Mouse (Mus musculus) forebrain, embryonic 13.5 days (tissue): Measurements from ENCODE around the gene 1700017N19Rik. TPM values are rescaled to one million over a fixed set of nuclear protein-coding genes. Genes with fewer than 3 reads are reported as not detected.
A peak's percentile ranks its signal among the peaks of the same experiment; 100 is the strongest.
"Not testable (repeated sequence)": the region's sequence is repeated elsewhere in the genome, so short reads cannot be mapped to it uniquely, and the experiment has no call there.

Experiments
- ATAC-seq: fragments of 200-750 bp; cut with Nextera tagmentation; 2 replicates; pipeline ENCODE4 v1.8.0; 2017
- H3K27ac ChIP-seq: fragments of 300-500 bp; sonication (generic); 2 replicates; pipeline ENCODE4 v1.5.1; 2015; ENCODE audit warnings: inconsistent platforms, mild to moderate bottlenecking, moderate library complexity
- H3K27me3 ChIP-seq: fragments of 300-500 bp; sonication (generic); 2 replicates; pipeline ENCODE4 v1.6.1; 2015; ENCODE audit warnings: mild to moderate bottlenecking, inconsistent platforms
- H3K36me3 ChIP-seq: fragments of 300-500 bp; sonication (generic); 2 replicates; pipeline ENCODE4 v1.6.1; 2015; ENCODE audit warnings: mild to moderate bottlenecking, inconsistent platforms; ENCODE audit not compliant: poor library complexity, severe bottlenecking
- H3K4me1 ChIP-seq: fragments of 300-500 bp; sonication (generic); 2 replicates; pipeline ENCODE4 v1.6.1; 2015; ENCODE audit warnings: inconsistent platforms
- H3K4me2 ChIP-seq: fragments of 300-500 bp; sonication (generic); 2 replicates; pipeline ENCODE4 v1.6.1; 2015; ENCODE audit warnings: inconsistent platforms, mild to moderate bottlenecking, moderate library complexity
- H3K4me3 ChIP-seq: fragments of 300-500 bp; sonication (generic); 2 replicates; pipeline ENCODE4 v1.5.1; 2015; ENCODE audit warnings: mild to moderate bottlenecking, inconsistent platforms
- H3K9ac ChIP-seq: fragments of 300-500 bp; sonication (generic); 2 replicates; pipeline ENCODE4 v1.6.1; 2015; ENCODE audit warnings: mild to moderate bottlenecking, inconsistent platforms
- H3K9me3 ChIP-seq: fragments of 300-500 bp; sonication (generic); replicated peaks from 2 replicates; pipeline ENCODE4 v1.6.1; 2016; ENCODE audit warnings: inconsistent platforms
- WGBS: fragments of 180-500 bp; shearing (Covaris S2); methylation state at CpG from one replicate; pipeline ENCODE4 v1.1.7; 2015; 5-methylcytosine and 5-hydroxymethylcytosine counted together
- polyA plus RNA-seq: library from polyadenylated mRNA; unstranded; fragments of >200 nt; fragmentation: Nextera tagmentation; extraction: Ambion mirVana; gene quantifications from 2 replicates; pipeline ENCODE4 v1.2.1, GENCODE M21; 2015

1700017N19Rik gene
- polyA plus RNA-seq = not detected in 2 replicates

DNA sequence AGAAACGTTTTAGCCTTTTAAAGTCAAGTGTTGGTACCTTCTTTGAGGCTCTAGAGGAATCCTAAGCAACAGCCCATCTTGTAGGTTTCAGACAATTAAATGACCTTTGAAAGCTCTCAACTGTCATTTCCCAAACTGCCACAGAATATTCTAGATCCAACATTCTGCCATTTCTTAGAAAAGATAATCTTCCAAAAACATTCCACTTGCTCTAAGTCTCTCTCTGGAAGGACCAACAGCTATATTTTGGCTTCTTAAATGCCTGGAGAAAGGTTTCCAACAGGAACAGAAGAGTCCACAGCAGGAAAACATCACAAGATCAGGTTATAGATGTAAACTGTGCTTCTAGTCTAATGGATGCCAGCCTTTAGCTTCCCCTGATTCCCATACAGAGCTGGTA lies at the start of gene 1700017N19Rik, which contains the start of gene 4930430F08Rik:
TSS of gene 1700017N19Rik (plus strand) at position 162 of the 400 bp plus-strand sequence.
TSS of gene 4930430F08Rik (minus strand) at position 101 of the 400 bp plus-strand sequence.
- no peaks in the 10 kb centered on the region for H3K27me3 ChIP-seq
- 81% methylated on average over 1 of the region's 1 CpGs for WGBS
- H3K4me1 ChIP-seq = peaks cover 8% of the 10 kb centered on the region; the same call in 1 of the 2 replicates
- H3K9ac ChIP-seq = no peak within 1 kb of the TSS
- ATAC-seq = no peak
- no peaks in the 10 kb centered on the region for H3K36me3 ChIP-seq
- H3K27ac ChIP-seq = no peak within 1 kb of the TSS
- no peaks in the 10 kb centered on the region for H3K9me3 ChIP-seq
- H3K4me3 ChIP-seq = peak within 1 kb of the TSS; percentile 68
- H3K4me2 ChIP-seq = peak within 1 kb of the TSS; percentile 70

DNA sequence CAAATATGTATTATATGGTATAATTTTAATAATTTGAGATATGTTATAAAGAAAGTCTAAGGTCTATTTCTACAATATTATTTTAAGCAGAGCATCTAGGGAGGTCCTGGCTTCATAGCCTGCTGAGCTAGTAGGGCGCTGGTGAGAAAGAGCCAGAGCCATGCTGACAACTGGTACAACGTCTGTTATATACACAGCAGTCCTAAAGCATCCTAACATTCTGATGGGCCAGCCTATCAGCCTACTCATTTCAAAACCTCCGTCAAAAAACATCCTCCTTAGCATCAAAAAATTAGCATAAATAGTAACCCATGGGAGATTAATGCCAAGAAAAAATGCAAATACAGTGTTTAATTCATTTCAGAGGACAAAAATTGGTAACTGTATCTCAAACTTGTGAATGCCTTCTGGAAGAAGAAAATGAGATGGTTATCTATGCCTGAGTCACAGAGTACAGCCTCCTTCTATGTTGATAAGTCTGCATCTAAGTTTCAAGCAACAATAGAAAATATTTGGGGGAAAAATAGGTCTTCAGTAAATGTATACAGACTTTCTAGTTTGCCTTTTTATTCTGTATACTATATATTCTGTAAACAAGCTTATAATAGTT lies 33.6 kb upstream of the 1700017N19Rik start:
- peak; percentile 83 for ATAC-seq
- 79% methylated on average over 3 of the region's 3 CpGs for WGBS
- Histone ChIP-seq H3K9me3 (no peaks in the 10 kb centered on the region), H3K36me3 (peaks cover 19% of the 10 kb centered on the region), H3K9ac (no peak overlapping the region), H3K27me3 (no peaks in the 10 kb centered on the region), H3K4me1 (no peaks in the 10 kb centered on the region), H3K4me2 (no peak overlapping the region), H3K4me3 (no peak overlapping the region), H3K27ac (no peak overlapping the region)

DNA sequence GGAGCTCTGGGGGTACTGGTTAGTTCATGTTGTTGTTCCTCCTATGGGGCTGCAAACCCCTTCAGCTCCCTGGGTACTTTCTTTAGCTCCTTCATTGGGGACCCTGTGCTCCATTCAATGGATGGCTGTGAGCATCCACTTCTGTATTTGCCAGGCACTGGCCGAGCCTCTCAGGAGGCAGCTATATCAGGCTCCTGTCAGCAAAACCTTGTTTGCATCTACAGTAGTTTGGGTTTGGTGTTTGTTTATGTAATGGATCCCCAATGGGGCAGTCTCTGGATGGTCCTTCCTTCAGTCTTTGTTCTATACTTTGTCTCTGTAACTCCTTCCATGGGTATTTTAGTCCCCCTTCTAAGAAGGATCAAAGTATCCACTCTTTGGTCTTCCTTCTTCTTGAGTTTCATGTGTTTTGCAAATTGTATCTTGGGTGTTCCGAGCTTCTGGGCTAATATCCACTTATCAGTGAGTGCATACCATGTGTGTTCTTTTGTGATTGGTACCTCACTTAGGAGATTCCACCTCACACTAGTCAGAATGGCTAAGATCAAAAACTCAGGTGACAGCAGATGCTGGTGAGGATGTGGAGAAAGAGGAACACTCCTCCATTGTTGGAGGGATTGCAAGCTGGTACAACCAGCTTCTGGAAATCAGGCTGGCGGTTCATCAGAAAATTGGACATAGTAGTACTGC lies 29.9 kb upstream of the 1700017N19Rik start:
- ATAC-seq, H3K27ac ChIP-seq, H3K9ac ChIP-seq, H3K4me2 ChIP-seq, H3K4me1 ChIP-seq, H3K9me3 ChIP-seq, H3K27me3 ChIP-seq, H3K4me3 ChIP-seq: not testable (repeated sequence)
- WGBS = over 99% methylated on average over 3 of the region's 3 CpGs
- peaks cover 22% of the 10 kb centered on the region for H3K36me3 ChIP-seq

DNA sequence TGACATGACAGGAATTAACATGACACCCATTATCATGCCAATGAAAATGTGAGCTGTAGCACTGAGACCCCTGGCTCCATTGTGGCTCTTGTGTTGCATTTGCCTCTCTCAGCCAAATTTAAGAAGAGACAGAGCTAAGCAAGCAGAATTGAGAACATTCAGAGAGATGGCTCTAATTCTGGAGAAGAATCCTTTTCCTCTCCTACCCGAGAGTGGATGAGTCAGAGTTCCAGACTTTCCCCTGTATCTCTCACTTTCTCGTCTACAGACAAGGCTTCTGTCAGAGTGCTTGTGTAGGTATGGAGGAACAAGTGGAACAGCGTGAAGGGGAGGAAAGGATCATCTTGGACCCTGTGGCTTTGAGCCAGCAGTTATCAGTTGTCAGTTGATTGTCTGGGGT lies 26.2 kb upstream of the 1700017N19Rik start:
- no peak overlapping the region for H3K4me2 ChIP-seq
- peaks cover 39% of the 10 kb centered on the region for H3K36me3 ChIP-seq
- no peak overlapping the region for H3K27ac ChIP-seq
- H3K27me3 ChIP-seq = no peaks in the 10 kb centered on the region
- WGBS = 85% methylated on average over 3 of the region's 3 CpGs
- no peak overlapping the region for H3K9ac ChIP-seq
- ATAC-seq = no peak
- H3K9me3 ChIP-seq = no peaks in the 10 kb centered on the region
- H3K4me1 ChIP-seq = no peaks in the 10 kb centered on the region
- H3K4me3 ChIP-seq = no peak overlapping the region

DNA sequence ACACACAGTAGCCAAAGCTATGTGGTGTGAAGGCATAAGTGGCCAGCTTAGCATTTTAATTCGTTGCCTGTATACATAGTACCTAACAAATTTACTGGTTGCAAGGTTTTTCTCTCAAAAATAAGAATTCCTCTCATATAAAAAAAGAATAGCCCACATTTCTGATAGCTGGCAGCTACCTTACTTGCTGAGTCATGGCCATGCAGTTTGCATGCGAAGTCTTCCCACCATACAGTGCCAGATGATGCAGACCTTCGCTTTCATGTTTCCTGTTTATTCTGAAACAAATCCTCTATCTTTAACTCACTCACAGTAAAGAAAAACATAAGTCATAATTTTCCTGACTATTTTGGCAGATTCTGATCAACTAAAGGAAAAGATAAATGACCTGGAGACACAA lies 18.6 kb upstream of the 1700017N19Rik start:
- no peaks in the 10 kb centered on the region for H3K27me3 ChIP-seq
- H3K27ac ChIP-seq = no peak overlapping the region
- H3K9me3 ChIP-seq = no peaks in the 10 kb centered on the region
- H3K36me3 ChIP-seq = peaks cover 49% of the 10 kb centered on the region
- H3K9ac ChIP-seq = no peak overlapping the region
- no peak overlapping the region for H3K4me3 ChIP-seq
- ATAC-seq = no peak
- WGBS = 95% methylated on average over 3 of the region's 3 CpGs
- no peak overlapping the region for H3K4me2 ChIP-seq
- H3K4me1 ChIP-seq = no peaks in the 10 kb centered on the region

DNA sequence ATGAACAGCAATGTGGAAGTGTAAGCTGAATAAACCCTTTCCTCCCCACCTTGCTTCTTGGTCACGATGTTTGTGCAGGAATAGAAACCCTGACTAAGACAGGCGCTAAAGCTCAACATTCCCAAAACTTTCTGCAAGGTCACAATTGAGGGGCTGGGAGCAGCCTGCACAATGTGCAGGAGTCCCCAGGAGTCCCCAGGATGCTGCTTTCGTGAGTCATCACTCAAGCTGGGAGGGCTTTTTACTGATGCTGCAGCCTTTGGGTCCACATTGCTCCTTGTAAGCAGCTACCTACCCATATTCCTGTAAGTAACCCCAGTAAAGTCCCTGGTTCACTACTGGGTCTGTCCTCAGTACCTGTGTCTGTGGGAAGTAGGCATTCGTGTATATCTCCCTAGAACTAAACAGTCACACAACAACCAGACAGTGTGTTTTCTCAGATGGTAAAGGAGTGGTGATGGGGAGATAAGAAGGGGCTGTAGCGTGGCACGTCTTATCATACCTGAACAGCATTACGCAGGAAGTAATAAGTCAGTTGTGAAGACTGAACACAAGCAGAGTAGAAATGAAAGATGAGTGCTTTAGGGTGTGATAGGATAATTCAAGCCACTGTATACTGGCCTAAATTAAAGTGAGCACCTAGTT lies 15.7 kb upstream of the 1700017N19Rik start:
- Histone ChIP-seq H3K4me3 (no peak overlapping the region), H3K9ac (no peak overlapping the region), H3K27ac (no peak overlapping the region), H3K4me2 (no peak overlapping the region), H3K9me3 (no peaks in the 10 kb centered on the region), H3K4me1 (no peaks in the 10 kb centered on the region), H3K36me3 (peaks cover 46% of the 10 kb centered on the region), H3K27me3 (no peaks in the 10 kb centered on the region)
- 94% methylated on average over 7 of the region's 7 CpGs for WGBS
- ATAC-seq = no peak

DNA sequence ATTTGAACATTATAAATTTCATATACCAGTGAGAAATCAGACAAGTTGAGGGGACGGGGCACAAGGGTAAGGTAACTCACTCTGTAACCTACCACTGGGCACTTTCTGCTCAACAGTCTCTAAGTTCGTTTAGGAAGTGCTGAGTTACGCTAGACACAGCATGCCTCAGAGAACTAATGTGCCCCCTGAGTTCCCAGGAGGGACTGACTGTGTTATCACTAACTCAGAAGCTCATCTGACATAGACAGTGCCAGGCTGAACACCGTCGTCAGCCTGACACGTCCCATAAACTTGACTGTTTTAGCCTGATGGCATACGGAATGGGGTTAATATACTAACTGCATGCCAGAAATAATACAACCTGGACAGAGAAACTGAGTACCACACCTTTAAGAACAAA lies 15.0 kb upstream of the 1700017N19Rik start:
- H3K4me1 ChIP-seq = no peaks in the 10 kb centered on the region
- no peaks in the 10 kb centered on the region for H3K9me3 ChIP-seq
- no peaks in the 10 kb centered on the region for H3K27me3 ChIP-seq
- no peak overlapping the region for H3K9ac ChIP-seq
- 93% methylated on average over 7 of the region's 7 CpGs for WGBS
- no peak overlapping the region for H3K4me3 ChIP-seq
- no peak for ATAC-seq
- H3K27ac ChIP-seq = no peak overlapping the region
- H3K4me2 ChIP-seq = no peak overlapping the region
- H3K36me3 ChIP-seq = peaks cover 45% of the 10 kb centered on the region

DNA sequence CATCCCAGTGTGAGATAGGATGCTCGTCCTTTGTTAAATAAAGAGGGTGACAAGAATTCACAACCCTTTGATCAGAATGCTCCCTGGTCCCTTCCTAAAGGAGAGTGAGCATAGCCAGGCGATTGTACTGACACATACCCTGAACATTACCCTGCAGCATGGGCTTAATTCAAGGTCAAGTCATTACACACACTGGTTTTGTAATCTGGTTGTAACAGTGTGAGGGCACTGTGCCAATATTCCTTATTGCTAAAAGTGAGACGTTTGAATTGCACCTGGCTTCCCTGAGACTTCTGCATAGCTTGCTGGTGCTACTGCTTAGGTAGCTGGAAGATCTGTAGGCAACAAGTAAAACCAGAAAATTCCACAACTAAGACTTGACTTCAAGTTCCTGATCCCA lies 6.1 kb upstream of the 1700017N19Rik start:
- H3K4me2 ChIP-seq = no peak overlapping the region

DNA sequence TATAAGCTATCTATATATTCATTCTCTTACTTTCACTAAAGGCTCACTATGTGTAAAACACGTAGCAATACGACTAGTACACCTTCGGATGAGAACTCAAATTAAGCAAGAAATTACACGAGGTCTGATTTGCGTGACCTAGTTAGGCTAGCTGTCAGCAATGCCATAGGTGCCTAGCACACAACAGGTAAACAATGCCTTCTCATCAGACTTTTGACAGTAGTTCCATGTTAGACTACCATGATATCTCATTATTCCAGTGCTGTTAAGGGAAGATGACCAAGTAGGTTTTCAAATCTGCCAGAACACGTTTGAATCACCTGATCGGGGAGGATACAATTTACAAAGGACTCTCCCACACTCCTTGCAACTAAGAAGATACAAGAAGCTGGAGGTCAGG lies 1.8 kb upstream of the 1700017N19Rik start:
- ATAC-seq = peak; percentile 4; the same call in 1 of the 2 replicates
- H3K27me3 ChIP-seq = no peaks in the 10 kb centered on the region
- WGBS = 45% methylated on average over 7 of the region's 7 CpGs
- H3K27ac ChIP-seq = no peak overlapping the region; the same call in 1 of the 2 replicates
- H3K36me3 ChIP-seq = peaks cover 5% of the 10 kb centered on the region; the same call in 1 of the 2 replicates
- H3K4me3 ChIP-seq = peak overlapping the region; percentile 68
- peaks cover 8% of the 10 kb centered on the region; the same call in 1 of the 2 replicates for H3K4me1 ChIP-seq
- H3K9me3 ChIP-seq = no peaks in the 10 kb centered on the region
- H3K9ac ChIP-seq = peak overlapping the region; percentile 76
- peak overlapping the region; percentile 70 for H3K4me2 ChIP-seq

More for the DNA sequence above, 6.1 kb upstream of the 1700017N19Rik start:
- no peak overlapping the region for H3K9ac ChIP-seq
- H3K27me3 ChIP-seq = no peaks in the 10 kb centered on the region
- 86% methylated on average over 3 of the region's 3 CpGs for WGBS
- ATAC-seq = no peak
- no peak overlapping the region for H3K27ac ChIP-seq
- no peaks in the 10 kb centered on the region for H3K9me3 ChIP-seq
- no peak overlapping the region for H3K4me3 ChIP-seq
- peaks cover 5% of the 10 kb centered on the region; the same call in 1 of the 2 replicates for H3K36me3 ChIP-seq
- peaks cover 8% of the 10 kb centered on the region; the same call in 1 of the 2 replicates for H3K4me1 ChIP-seq

DNA sequence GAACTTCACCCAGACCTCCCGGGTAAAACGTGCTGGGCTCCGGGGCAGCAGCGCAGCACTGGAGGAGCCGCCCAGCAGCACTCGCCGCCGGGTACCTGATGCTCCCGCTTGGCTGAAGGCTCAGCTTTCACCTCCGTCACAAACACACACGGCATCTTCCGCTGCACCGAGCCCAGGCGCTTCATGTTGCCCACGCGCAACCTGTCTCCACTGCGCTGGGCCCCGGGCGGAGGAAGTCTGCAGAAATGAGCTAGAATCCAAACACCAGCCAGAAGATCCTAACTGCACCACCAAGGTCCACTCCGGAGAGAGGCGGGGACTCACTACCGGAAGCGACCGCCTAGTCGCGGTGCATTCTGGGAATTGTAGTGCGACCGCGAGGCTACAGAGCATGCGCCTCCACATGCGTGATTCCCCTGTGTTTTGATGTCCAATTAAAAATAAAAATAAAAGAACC lies 1.3 kb upstream of the 1700017N19Rik start:
- peak overlapping the region; percentile 68 for H3K4me3 ChIP-seq
- H3K9me3 ChIP-seq = no peaks in the 10 kb centered on the region
- peak; percentile 99 for ATAC-seq
- no peak overlapping the region; the same call in 1 of the 2 replicates for H3K27ac ChIP-seq
- H3K4me1 ChIP-seq = peaks cover 8% of the 10 kb centered on the region; the same call in 1 of the 2 replicates
- under 1% methylated on average over 31 of the region's 31 CpGs for WGBS
- peak overlapping the region; percentile 70 for H3K4me2 ChIP-seq
- H3K9ac ChIP-seq = peak overlapping the region; percentile 76
- peaks cover 5% of the 10 kb centered on the region; the same call in 1 of the 2 replicates for H3K36me3 ChIP-seq
- H3K27me3 ChIP-seq = no peaks in the 10 kb centered on the region

DNA sequence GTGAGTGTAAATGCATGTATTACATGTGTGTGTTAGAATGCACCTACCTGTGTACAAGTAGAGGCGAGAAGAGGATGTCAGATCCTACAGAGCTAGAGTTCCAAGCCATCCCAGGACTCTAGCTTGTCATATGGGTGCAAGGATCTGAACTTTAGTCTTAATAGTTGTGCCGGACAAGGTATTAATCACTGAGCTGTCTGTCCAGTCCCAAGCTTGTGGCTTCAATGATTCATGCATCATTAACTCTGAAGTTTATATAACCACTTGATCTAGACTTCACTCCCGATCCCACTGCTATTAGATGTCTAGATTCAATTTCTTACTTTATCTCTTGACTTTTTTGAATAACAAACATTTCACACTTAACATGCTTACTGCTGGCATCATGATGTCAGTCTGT lies 8.1 kb downstream of the 1700017N19Rik start:
- no peak overlapping the region for H3K4me3 ChIP-seq
- 91% methylated on average over 3 of the region's 3 CpGs for WGBS
- no peak overlapping the region for H3K27ac ChIP-seq
- no peaks in the 10 kb centered on the region for H3K36me3 ChIP-seq
- H3K4me1 ChIP-seq = no peaks in the 10 kb centered on the region
- no peak overlapping the region for H3K9ac ChIP-seq
- H3K9me3 ChIP-seq = no peaks in the 10 kb centered on the region
- no peaks in the 10 kb centered on the region for H3K27me3 ChIP-seq
- no peak overlapping the region for H3K4me2 ChIP-seq
- no peak for ATAC-seq

DNA sequence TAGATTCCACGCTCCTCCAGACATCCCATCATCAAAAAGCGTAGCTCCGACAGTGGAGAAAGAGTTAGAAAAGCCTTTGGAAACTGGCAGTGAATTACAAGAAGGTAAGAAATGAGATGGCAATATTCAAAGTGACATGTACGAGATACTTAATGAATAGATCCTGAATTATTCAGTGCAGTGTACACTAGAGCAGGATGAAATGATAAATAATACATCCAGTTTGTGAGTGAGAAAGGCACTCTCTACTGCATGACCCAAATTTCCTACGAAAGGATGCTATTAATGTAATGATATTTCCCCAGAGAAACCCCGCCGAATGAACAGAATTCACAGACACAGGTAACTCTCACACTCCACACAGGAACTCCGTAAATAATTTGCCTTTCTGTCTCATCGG lies 13.2 kb downstream of the 1700017N19Rik start:
- Histone ChIP-seq H3K36me3 (no peaks in the 10 kb centered on the region), H3K9ac (no peak overlapping the region), H3K27me3 (no peaks in the 10 kb centered on the region), H3K27ac (no peak overlapping the region), H3K4me2 (no peak overlapping the region), H3K4me3 (no peak overlapping the region), H3K9me3 (no peaks in the 10 kb centered on the region), H3K4me1 (no peaks in the 10 kb centered on the region)
- 86% methylated on average over 9 of the region's 9 CpGs for WGBS
- ATAC-seq = no peak
